Mouse (Mus musculus) CD8-positive naive resting alpha-beta T cell, adult 2 months (primary cell): ENCODE results near the gene Pcbd2.

Source experiments
- DNase-seq, 2 experiments: peaks; one replicate each; pipeline ENCODE4 v3.0.0; 2022; ENCODE audit warnings: low read depth in 2 of 2, low spot score in 2 of 2

The Pcbd2 gene

GRCm38 (mm10) chr13:55825245-55825681 is 98.1 kb downstream of the Pcbd2 start:
- DNase-seq, result no peak

GRCm38 (mm10) chr13:55826008-55826671 is 99.0 kb downstream of the Pcbd2 start:
- DNase-seq, result no peak
